Mouse (Mus musculus): ENCODE measurements around the gene Gm28827. TPM values are rescaled to one million over a fixed set of nuclear protein-coding genes. Genes with fewer than 3 reads are reported as not detected.
"Not testable (repeated sequence)": the region's sequence is repeated elsewhere in the genome, so short reads cannot be mapped to it uniquely, and the experiment has no call there.

Gene Gm28827
- not detected in 2 replicates for polyA plus RNA-seq (2015; fragmentation: Nextera tagmentation; extraction: Ambion mirVana)

- not testable (repeated sequence) for H3K27ac ChIP-seq (ENCODE audit: low read depth, low read length); H3K4me3 ChIP-seq (ENCODE audit: low read length); H3K36me3 ChIP-seq (ENCODE audit: control insufficient read depth, insufficient read depth, low read length); H3K27me3 ChIP-seq (replicated peaks; ENCODE audit: control insufficient read depth, insufficient read depth, low read length); H3K9ac ChIP-seq (ENCODE audit: low read depth, low read length); H3K9me3 ChIP-seq (ENCODE audit: control insufficient read depth, low read length); ATAC-seq; H3K4me2 ChIP-seq (ENCODE audit: low read length); H3K4me1 ChIP-seq (ENCODE audit: control insufficient read depth, insufficient read depth, low read depth, low read length)
- no CpG with 5 or more reads among the region's 6 CpGs for WGBS
Observed at GRCm38 (mm10) chrY:83030647-83031046, at the start of gene Gm28827. Gene Gm28827 (plus strand): TSS chrY:83030947.

All from hindbrain, embryonic 16.5 days (tissue).